ENCODE assay signal across 9 mouse cellular contexts in the genomic region with DNA sequence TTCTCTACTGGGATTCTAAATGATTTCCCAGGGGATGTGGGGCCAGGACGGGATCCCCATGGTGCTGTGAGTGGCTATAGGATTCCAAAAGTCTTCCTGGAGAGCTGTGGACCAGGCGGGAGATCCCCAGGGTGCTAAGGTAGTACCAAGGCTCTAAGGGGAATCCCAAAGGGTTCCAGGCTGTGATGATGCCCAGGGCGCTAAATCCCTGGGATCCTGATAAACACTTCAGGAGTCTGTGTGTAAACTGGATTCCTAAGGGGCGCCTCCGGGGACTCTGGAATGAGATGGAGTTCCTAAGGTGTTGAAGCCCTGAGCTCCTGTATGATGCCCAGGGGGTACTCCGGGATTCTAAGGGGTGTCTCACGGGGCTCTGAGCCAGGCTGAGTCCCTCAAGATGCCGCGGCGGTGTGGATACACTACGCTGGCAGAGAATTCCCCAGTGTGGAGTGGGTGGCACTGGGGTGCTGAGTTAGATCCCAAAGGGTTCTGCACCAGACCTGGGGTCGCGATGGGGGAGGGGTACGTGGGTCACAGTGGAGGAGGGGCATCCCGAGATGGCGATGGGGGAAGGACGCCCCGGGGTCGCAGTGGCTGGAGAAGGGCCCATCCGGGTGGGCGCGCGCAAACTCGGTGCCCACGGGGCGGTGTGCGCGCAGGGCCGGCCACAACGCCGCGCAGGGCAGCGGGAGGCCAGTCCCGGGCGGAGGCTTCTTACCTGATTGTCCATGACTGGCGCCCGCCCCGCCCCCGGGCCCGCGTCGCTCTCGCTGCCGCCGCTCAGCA. TPM values are rescaled to one million over a fixed set of nuclear protein-coding genes. Genes with fewer than 3 reads are reported as not detected.
DNase-seq lines count a peak whose midpoint lies in the region; ATAC-seq and TF ChIP-seq lines count a peak whose summit lies in the region.
"Had no signal": no experiment of that assay in that cellular context is flagged by ENCODE, and none has a peak within 500 bp of the region (broad histone marks: within the 10 kb centered on the region; RNA-seq: fewer than 3 reads in every experiment).

No protein-coding gene starts in this region.

- H3K4me2 ChIP-seq in forebrain, embryonic 14.5 days (ENCODE audit: low read length): peak overlapping the region; percentile 73
- peak overlapping the region; percentile 92 for H3K4me2 ChIP-seq in midbrain, embryonic 12.5 days (replicated peaks)

- no peaks in the 10 kb centered on the region for H3K36me3 ChIP-seq in forebrain, embryonic 14.5 days (ENCODE audit: control insufficient read depth, insufficient read depth, low read length)
- no peaks in the 10 kb centered on the region for H3K36me3 ChIP-seq in midbrain, embryonic 12.5 days

- H3K4me1 ChIP-seq in lung, adult 2 months (ENCODE audit: control insufficient read depth, insufficient read depth, low read length): peaks cover 7% of the 10 kb centered on the region
- peaks cover 36% of the 10 kb centered on the region for H3K4me1 ChIP-seq in bone marrow macrophage, adult 2 months (ENCODE audit: control insufficient read depth, insufficient read depth, low read length)
- peaks cover 19% of the 10 kb centered on the region for H3K4me1 ChIP-seq in forebrain, embryonic 14.5 days (ENCODE audit: control insufficient read depth, insufficient read depth, low read length)
- peaks cover 37% of the 10 kb centered on the region for H3K4me1 ChIP-seq in midbrain, embryonic 12.5 days

- peak overlapping the region; percentile 77 for H3K4me3 ChIP-seq in lung, adult 2 months (replicated peaks; ENCODE audit: extremely low read depth, low read depth, low read length)
- H3K4me3 ChIP-seq in bone marrow macrophage, adult 2 months (ENCODE audit: insufficient read depth, low read length): peak overlapping the region; percentile 96
- peak overlapping the region; percentile 93 for H3K4me3 ChIP-seq in forebrain, embryonic 14.5 days (ENCODE audit: low read depth, low read length)
- peak overlapping the region; percentile 97 for H3K4me3 ChIP-seq in midbrain, embryonic 12.5 days

- H3K9ac ChIP-seq in forebrain, embryonic 14.5 days (ENCODE audit: low read length): peak overlapping the region; percentile 98
- H3K9ac ChIP-seq in midbrain, embryonic 12.5 days (replicated peaks): peak overlapping the region; percentile 98

- intact Hi-C loops in left cerebral cortex, postnatal 10 days (cut with DNase I): loop anchor here (1.0 to 5.0 kb wide), 2 partner anchors 37 to 122 kb away; no protein-coding TSS in a partner anchor

- no peak for TF ChIP-seq CTCF in lung, adult 2 months (IDR thresholded peaks at IDR 0.05; ENCODE audit: insufficient read depth, low read length)
- TF ChIP-seq CTCF in bone marrow macrophage, adult 2 months (IDR thresholded peaks at IDR 0.05; ENCODE audit: low read depth, low read length): 0 out of 2 replicates have a peak, but pooled peaks have one; percentile 13

- no peaks in the 10 kb centered on the region for H3K9me3 ChIP-seq in forebrain, embryonic 14.5 days (replicated peaks; ENCODE audit: control insufficient read depth, low read length)
- no peaks in the 10 kb centered on the region for H3K9me3 ChIP-seq in midbrain, embryonic 12.5 days

- 2% methylated on average over 34 of the region's 45 CpGs for WGBS in lung, adult 2 months
- 2% methylated on average over 37 of the region's 45 CpGs for WGBS in forebrain, embryonic 14.5 days
- under 1% methylated on average over 38 of the region's 45 CpGs for WGBS in midbrain, embryonic 12.5 days

- H3K27me3 ChIP-seq in forebrain, embryonic 14.5 days (replicated peaks; ENCODE audit: control insufficient read depth, insufficient read depth, low read length): no peaks in the 10 kb centered on the region
- peaks cover 10% of the 10 kb centered on the region for H3K27me3 ChIP-seq in midbrain, embryonic 12.5 days

- peak; percentile 36 for ATAC-seq in forebrain, embryonic 14.5 days
- ATAC-seq in midbrain, embryonic 12.5 days (ENCODE audit: low FRiP score, low read depth): peak; percentile 70

- peak; percentile 7 for DNase-seq in lung, adult 2 months
- no peak for DNase-seq in lung, postnatal 10 days
- peak; percentile 29 for DNase-seq in forebrain, embryonic 14.5 days (ENCODE audit: low spot score)
- peak; percentile 19 to 69 for DNase-seq in left cerebral cortex, postnatal 10 days (ENCODE audit: extremely low spot score in 1 of 2, low spot score in 2 of 2)
- no peak for DNase-seq in c-Kit-positive CD71-positive TER-119-positive erythroid progenitor cells, embryonic 14.5 days (ENCODE audit: low spot score)
- DNase-seq in urinary bladder, postnatal 4 days (ENCODE audit: low spot score in 2 of 2): no peak

- H3K27ac ChIP-seq in bone marrow macrophage, adult 2 months (ENCODE audit: insufficient read depth, low read depth, low read length): no peak overlapping the region
- peak overlapping the region; percentile 77 for H3K27ac ChIP-seq in forebrain, embryonic 14.5 days (ENCODE audit: low read depth, low read length)
- peak overlapping the region; percentile 86 for H3K27ac ChIP-seq in midbrain, embryonic 12.5 days (replicated peaks)

- no peak for TF ChIP-seq POLR2A in lung, adult 2 months (IDR thresholded peaks at IDR 0.05; ENCODE audit: borderline replicate concordance, extremely low read depth, low read depth, low read length)
- no peak for TF ChIP-seq POLR2A in bone marrow macrophage, adult 2 months (IDR thresholded peaks at IDR 0.05; ENCODE audit: borderline replicate concordance, low read depth, low read length)

RNA-seq across cellular contexts. Expression of gene Mllt1, which starts 0.5 kb away (rescaled TPM):
- polyA plus RNA-seq in lung, adult 2 months (2012; rRNA removed): 58.2 and 59.4 TPM in 2 replicates
- 10.8 and 15.5 TPM in 2 replicates for polyA plus RNA-seq in bone marrow macrophage, adult 2 months (2012; ENCODE audit: insufficient read depth, insufficient read length, missing spikeins)
- 45.6 and 52.3 TPM in 2 replicates for polyA plus RNA-seq in forebrain, embryonic 14.5 days (2014; fragmentation: Nextera tagmentation; extraction: Ambion mirVana)
- 10 to 100 TPM; 66.2 to 78.3 TPM for total RNA-seq in left cerebral cortex, postnatal 10 days (2021)
- 102 and 104 TPM in 2 replicates for polyA plus RNA-seq in midbrain, embryonic 12.5 days (2016; fragmentation: Nextera tagmentation; extraction: Ambion mirVana)

RNA-seq across cellular contexts. Expression of gene Acer1, which starts 47.2 kb away (rescaled TPM):
- polyA plus RNA-seq in lung, adult 2 months (2012; rRNA removed): 0.25 and 6.2 TPM in 2 replicates
- polyA plus RNA-seq in bone marrow macrophage, adult 2 months (2012; ENCODE audit: insufficient read depth, insufficient read length, missing spikeins): not detected in 2 replicates
- not detected in 2 replicates for polyA plus RNA-seq in forebrain, embryonic 14.5 days (2014; fragmentation: Nextera tagmentation; extraction: Ambion mirVana)
- not detected for total RNA-seq in left cerebral cortex, postnatal 10 days (2021)
- polyA plus RNA-seq in midbrain, embryonic 12.5 days (2016; fragmentation: Nextera tagmentation; extraction: Ambion mirVana): not detected in 2 replicates
- polyA plus RNA-seq: frontal cortex, adult 2 months had no signal

RNA-seq across cellular contexts. Expression of gene Clpp, which starts 55.4 kb away (rescaled TPM):
- 103 and 108 TPM in 2 replicates for polyA plus RNA-seq in lung, adult 2 months (2012; rRNA removed)
- polyA plus RNA-seq in bone marrow macrophage, adult 2 months (2012; ENCODE audit: insufficient read depth, insufficient read length, missing spikeins): 18.1 and 19.6 TPM in 2 replicates
- 173 and 209 TPM in 2 replicates for polyA plus RNA-seq in forebrain, embryonic 14.5 days (2014; fragmentation: Nextera tagmentation; extraction: Ambion mirVana)
- 10 to 100 TPM; 51.0 to 52.6 TPM for total RNA-seq in left cerebral cortex, postnatal 10 days (2021)
- polyA plus RNA-seq in midbrain, embryonic 12.5 days (2016; fragmentation: Nextera tagmentation; extraction: Ambion mirVana): 130 and 137 TPM in 2 replicates

RNA-seq across cellular contexts. Expression of gene 1700061G19Rik, which starts 59.5 kb away (rescaled TPM):
- polyA plus RNA-seq in lung, adult 2 months (2012; rRNA removed): 0.11 and 0.19 TPM in 2 replicates
- polyA plus RNA-seq in bone marrow macrophage, adult 2 months (2012; ENCODE audit: insufficient read depth, insufficient read length, missing spikeins): not detected in 2 replicates
- polyA plus RNA-seq in forebrain, embryonic 14.5 days (2014; fragmentation: Nextera tagmentation; extraction: Ambion mirVana): 0.08 and 0.19 TPM in 2 replicates
- total RNA-seq in left cerebral cortex, postnatal 10 days (2021): under 1 TPM; 0.16 to 0.41 TPM
- 0.50 and 0.63 TPM in 2 replicates for polyA plus RNA-seq in midbrain, embryonic 12.5 days (2016; fragmentation: Nextera tagmentation; extraction: Ambion mirVana)

Comparison
In these comparisons a context has a peak if more than half of its experiments do, and no peak if none do; other contexts are left out.
1. DNase-seq: peak in lung, adult 2 months (single experiment), forebrain, embryonic 14.5 days (single experiment) and left cerebral cortex, postnatal 10 days (2 of 2); none in lung, postnatal 10 days (single experiment), c-Kit-positive CD71-positive TER-119-positive erythroid progenitor cells, embryonic 14.5 days (single experiment) and urinary bladder, postnatal 4 days (0 of 2).
2. Peak in every context shown above with its lines, with median percentiles within 50 percentile points of each other: H3K4me3 ChIP-seq.